Mouse (Mus musculus): ENCODE data around the gene Xrcc6. TPM values are rescaled to one million over a fixed set of nuclear protein-coding genes. Genes with fewer than 3 reads are reported as not detected.

The Xrcc6 gene
- total and polyA plus RNA-seq, 3 experiments, result 12.4 to 154 (median 50.1) TPM

- no peaks in the 10 kb centered on the region for H3K27me3 ChIP-seq (ENCODE audit: insufficient read depth, low read length)
- H3K36me3 ChIP-seq (replicated peaks), result peaks cover 40% of the 10 kb centered on the region
- TF ChIP-seq TAL1 (conservative IDR thresholded peaks at IDR 0.05; ENCODE audit: low read depth, low read length), result no peak
- peak; percentile 17; the same call in 1 of the 2 replicates for TF ChIP-seq CTCF (IDR thresholded peaks at IDR 0.05; ENCODE audit: low read depth, low read length)
- ATAC-seq (ENCODE audit: extremely low read depth, insufficient number of reproducible peaks, low FRiP score, poor library complexity, severe bottlenecking) (peak; percentile 98), DNase-seq (ENCODE audit: low spot score) (peak; percentile 96)
- H3K4me3 ChIP-seq (ENCODE audit: low read depth, low read length), result peak within 1 kb of the TSS; percentile 90
- H3K4me1 ChIP-seq (ENCODE audit: insufficient read depth, low read depth, low read length), result peaks cover 36% of the 10 kb centered on the region
- H3K9me3 ChIP-seq (replicated peaks), result no peaks in the 10 kb centered on the region
Observed at GRCm38 (mm10) chr15:81960171-81961077, 27.2 kb upstream of the Xrcc6 start, which contains the start of gene Pmm1. Gene Pmm1 (minus strand): TSS chr15:81960930.

DNA sequence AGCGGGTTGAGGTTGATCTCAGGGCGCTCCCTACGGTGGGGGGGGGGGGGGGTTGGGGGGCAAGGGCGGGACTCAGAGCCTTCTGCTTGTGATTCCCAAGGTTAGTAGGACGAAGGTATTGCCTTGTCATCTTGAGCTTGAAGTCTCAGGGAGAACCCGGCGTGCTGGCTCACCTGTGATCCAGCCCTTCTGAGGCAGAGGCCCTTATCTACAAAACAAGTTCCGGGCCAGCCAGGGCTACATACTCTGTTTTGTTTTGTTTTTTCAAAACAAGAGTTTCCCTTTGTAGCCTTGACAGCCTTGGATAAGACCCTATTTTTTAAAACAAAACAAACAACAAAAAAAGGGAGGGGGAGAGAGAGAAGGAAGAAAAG is 26.6 kb upstream of the Xrcc6 start:
- Histone ChIP-seq H3K4me1 (ENCODE audit: insufficient read depth, low read depth, low read length) (peaks cover 36% of the 10 kb centered on the region), H3K36me3 (replicated peaks) (peaks cover 34% of the 10 kb centered on the region), H3K27me3 (ENCODE audit: insufficient read depth, low read length) (no peaks in the 10 kb centered on the region), H3K9me3 (replicated peaks) (no peaks in the 10 kb centered on the region), H3K4me3 (ENCODE audit: low read depth, low read length) (peak overlapping the region; percentile 90)
- DNase-seq (ENCODE audit: low spot score) (no peak), ATAC-seq (ENCODE audit: extremely low read depth, insufficient number of reproducible peaks, low FRiP score, poor library complexity, severe bottlenecking) (no peak)
- TF ChIP-seq GATA1 (IDR thresholded peaks at IDR 0.05; ENCODE audit: borderline replicate concordance, low read length) (no peak), TAL1 (conservative IDR thresholded peaks at IDR 0.05; ENCODE audit: low read depth, low read length) (no peak), CTCF (IDR thresholded peaks at IDR 0.05; ENCODE audit: low read depth, low read length) (no peak), GATA2 (IDR thresholded peaks at IDR 0.05; ENCODE audit: borderline replicate concordance, low read depth, low read length) (no peak), POLR2AphosphoS5 (IDR thresholded peaks at IDR 0.05; ENCODE audit: insufficient replicate concordance, low read depth, low read length) (no peak)

- Histone ChIP-seq H3K9me3 (replicated peaks) (no peaks in the 10 kb centered on the region), H3K27me3 (ENCODE audit: insufficient read depth, low read length) (no peaks in the 10 kb centered on the region), H3K4me3 (ENCODE audit: low read depth, low read length) (no peak overlapping the region), H3K4me1 (ENCODE audit: insufficient read depth, low read depth, low read length) (peaks cover 31% of the 10 kb centered on the region), H3K36me3 (replicated peaks) (peaks cover 3% of the 10 kb centered on the region)
- no peak for DNase-seq (ENCODE audit: low spot score)
- no peak for ATAC-seq (ENCODE audit: extremely low read depth, insufficient number of reproducible peaks, low FRiP score, poor library complexity, severe bottlenecking)
- TF ChIP-seq POLR2AphosphoS5 (IDR thresholded peaks at IDR 0.05; ENCODE audit: insufficient replicate concordance, low read depth, low read length) (no peak), GATA1 (IDR thresholded peaks at IDR 0.05; ENCODE audit: borderline replicate concordance, low read length) (no peak)
Observed at GRCm38 (mm10) chr15:81964262-81964661, 23.4 kb upstream of the Xrcc6 start.

- H3K4me3 ChIP-seq (ENCODE audit: low read depth, low read length), result no peak overlapping the region
- DNase-seq (ENCODE audit: low spot score) (no peak), ATAC-seq (ENCODE audit: extremely low read depth, insufficient number of reproducible peaks, low FRiP score, poor library complexity, severe bottlenecking) (no peak)
- H3K9me3 ChIP-seq (replicated peaks), result no peaks in the 10 kb centered on the region
- peaks cover 32% of the 10 kb centered on the region for H3K4me1 ChIP-seq (ENCODE audit: insufficient read depth, low read depth, low read length)
- TF ChIP-seq GATA1 (IDR thresholded peaks at IDR 0.05; ENCODE audit: borderline replicate concordance, low read length), result no peak
- H3K36me3 ChIP-seq (replicated peaks), result no peaks in the 10 kb centered on the region
- H3K27me3 ChIP-seq (ENCODE audit: insufficient read depth, low read length), result no peaks in the 10 kb centered on the region
Observed at GRCm38 (mm10) chr15:81964980-81965545, 22.6 kb upstream of the Xrcc6 start.

DNA sequence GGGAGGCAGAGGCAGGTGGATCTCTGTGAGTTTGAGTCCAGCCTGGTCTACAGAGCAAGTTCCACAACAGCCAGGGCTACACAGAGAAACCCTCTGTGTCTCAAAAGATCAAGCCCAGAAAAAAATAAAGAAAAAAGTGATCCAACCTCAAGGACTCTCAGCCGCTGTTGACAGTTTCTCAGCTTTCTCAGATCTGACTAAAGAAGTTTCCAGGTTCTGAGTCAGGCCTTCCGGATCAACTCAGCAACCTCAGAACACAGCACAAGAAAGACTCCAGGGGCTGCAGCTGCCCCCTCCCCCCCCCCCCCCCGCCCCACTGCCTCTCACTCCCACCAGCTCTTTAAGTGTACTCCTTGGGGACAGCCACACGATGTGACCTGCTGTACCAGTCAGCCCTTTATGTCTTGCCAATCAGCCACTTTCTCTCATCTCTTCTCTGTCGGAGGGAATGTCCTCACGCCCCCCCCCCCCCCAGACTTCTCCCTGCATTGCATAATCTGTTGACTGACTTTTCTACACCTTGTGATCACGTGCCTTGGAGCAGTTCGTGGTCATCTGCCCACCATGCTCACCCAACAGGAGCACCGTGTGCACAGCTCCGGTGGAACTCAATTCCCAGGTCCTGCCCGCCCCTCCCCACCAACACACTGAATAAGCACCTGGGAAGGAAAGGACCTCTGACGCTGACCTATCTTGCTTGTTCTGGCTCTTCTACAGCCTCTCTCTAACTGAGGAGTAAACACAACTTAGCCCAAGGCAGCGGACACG is 21.4 kb upstream of the Xrcc6 start:
- Histone ChIP-seq H3K27me3 (ENCODE audit: insufficient read depth, low read length) (no peaks in the 10 kb centered on the region), H3K9me3 (replicated peaks) (no peaks in the 10 kb centered on the region), H3K36me3 (replicated peaks) (no peaks in the 10 kb centered on the region), H3K4me1 (ENCODE audit: insufficient read depth, low read depth, low read length) (peaks cover 27% of the 10 kb centered on the region), H3K4me3 (ENCODE audit: low read depth, low read length) (no peak overlapping the region)
- no peak for DNase-seq (ENCODE audit: low spot score)
- no peak for ATAC-seq (ENCODE audit: extremely low read depth, insufficient number of reproducible peaks, low FRiP score, poor library complexity, severe bottlenecking)
- TF ChIP-seq GATA2 (IDR thresholded peaks at IDR 0.05; ENCODE audit: borderline replicate concordance, low read depth, low read length) (no peak), POLR2AphosphoS5 (IDR thresholded peaks at IDR 0.05; ENCODE audit: insufficient replicate concordance, low read depth, low read length) (no peak), CTCF (IDR thresholded peaks at IDR 0.05; ENCODE audit: low read depth, low read length) (no peak), TAL1 (conservative IDR thresholded peaks at IDR 0.05; ENCODE audit: low read depth, low read length) (no peak), GATA1 (IDR thresholded peaks at IDR 0.05; ENCODE audit: borderline replicate concordance, low read length) (no peak)

GRCm38 (mm10) chr15:81967821-81968220 is 19.8 kb upstream of the Xrcc6 start:
- no peaks in the 10 kb centered on the region for H3K36me3 ChIP-seq (replicated peaks)
- DNase-seq (ENCODE audit: low spot score) (no peak), ATAC-seq (ENCODE audit: extremely low read depth, insufficient number of reproducible peaks, low FRiP score, poor library complexity, severe bottlenecking) (no peak)
- H3K4me1 ChIP-seq (ENCODE audit: insufficient read depth, low read depth, low read length), result peaks cover 23% of the 10 kb centered on the region
- H3K9me3 ChIP-seq (replicated peaks), result no peaks in the 10 kb centered on the region
- no peaks in the 10 kb centered on the region for H3K27me3 ChIP-seq (ENCODE audit: insufficient read depth, low read length)
- no peak overlapping the region for H3K4me3 ChIP-seq (ENCODE audit: low read depth, low read length)
- TF ChIP-seq POLR2AphosphoS5 (IDR thresholded peaks at IDR 0.05; ENCODE audit: insufficient replicate concordance, low read depth, low read length), result no peak
- TF ChIP-seq GATA2 (IDR thresholded peaks at IDR 0.05; ENCODE audit: borderline replicate concordance, low read depth, low read length), result no peak
- no peak for TF ChIP-seq CTCF (IDR thresholded peaks at IDR 0.05; ENCODE audit: low read depth, low read length)
- TF ChIP-seq GATA1 (IDR thresholded peaks at IDR 0.05; ENCODE audit: borderline replicate concordance, low read length), result no peak
- TF ChIP-seq TAL1 (conservative IDR thresholded peaks at IDR 0.05; ENCODE audit: low read depth, low read length), result no peak
